Mouse (Mus musculus) limb, embryonic 14.5 days (tissue): ENCODE data around the gene Foxn3. TPM values are rescaled to one million over a fixed set of nuclear protein-coding genes. Genes with fewer than 3 reads are reported as not detected.
A peak's percentile ranks its signal among the peaks of the same experiment; 100 is the strongest.

Experiments used
- ATAC-seq: fragments of 200-750 bp; cut with Nextera tagmentation; 2 replicates; pipeline ENCODE4 v1.8.0; 2017; ENCODE audit warnings: low read depth, moderate number of reproducible peaks, moderate TSS enrichment; ENCODE audit not compliant: low FRiP score
- DNase-seq: peaks from one replicate; pipeline ENCODE4 v3.0.0-alpha.2; 2015; ENCODE audit warnings: low spot score
- H3K27ac ChIP-seq: fragments of 300-500 bp; sonication (generic); replicated peaks from 2 replicates; pipeline ENCODE4 v1.5.1; 2014; ENCODE audit warnings: low read depth, mild to moderate bottlenecking, low read length, moderate library complexity, mixed read lengths
- H3K27me3 ChIP-seq: fragments of 300-500 bp; sonication (generic); 2 replicates; pipeline ENCODE4 v1.6.1; 2014; ENCODE audit warnings: low read length, mixed read lengths; ENCODE audit not compliant: control insufficient read depth, insufficient read depth
- H3K36me3 ChIP-seq: fragments of 300-500 bp; sonication (generic); 2 replicates; pipeline ENCODE4 v1.6.1; 2014; ENCODE audit warnings: mild to moderate bottlenecking, low read length, moderate library complexity, mixed read lengths; ENCODE audit not compliant: control insufficient read depth, insufficient read depth
- H3K4me1 ChIP-seq: fragments of 300-500 bp; sonication (generic); 2 replicates; pipeline ENCODE4 v1.6.1; 2014; ENCODE audit warnings: antibody characterized with exemption, low read length, mixed read lengths; ENCODE audit not compliant: control insufficient read depth, insufficient read depth
- H3K4me2 ChIP-seq: fragments of 300-500 bp; sonication (generic); replicated peaks from 2 replicates; pipeline ENCODE4 v1.6.1; 2014; ENCODE audit warnings: low read depth, mild to moderate bottlenecking, low read length, moderate library complexity; ENCODE audit not compliant: severe bottlenecking
- H3K4me3 ChIP-seq: fragments of 300-500 bp; sonication (generic); replicated peaks from 2 replicates; pipeline ENCODE4 v1.5.1; 2014; ENCODE audit warnings: low read length
- H3K9ac ChIP-seq: fragments of 300-500 bp; sonication (generic); 2 replicates; pipeline ENCODE4 v1.6.1; 2014; ENCODE audit warnings: mild to moderate bottlenecking, low read depth, low read length, moderate library complexity; ENCODE audit not compliant: severe bottlenecking
- H3K9me3 ChIP-seq: fragments of 300-500 bp; sonication (generic); 2 replicates; pipeline ENCODE4 v1.6.1; 2016; ENCODE audit warnings: low read length; ENCODE audit not compliant: control insufficient read depth
- POLR2A ChIP-seq: fragments of 200-500 bp; IDR thresholded peaks from 2 replicates; pipeline ENCODE4 v1.8.0; 2012; ENCODE audit warnings: inconsistent platforms, mild to moderate bottlenecking, moderate library complexity, borderline replicate concordance; ENCODE audit not compliant: insufficient read depth, insufficient read length; ENCODE audit errors: extremely low read depth
- whole genome bisulfite sequencing: fragments of 180-500 bp; shearing (Covaris S2); extraction: QIAGEN DNeasy Blood & Tissue Kit; methylation state at CpG from one replicate; pipeline ENCODE4 v1.1.7; 2014; 5-methylcytosine and 5-hydroxymethylcytosine counted together
- polyA plus RNA-seq, 2 experiments: library from polyadenylated mRNA; depleted of rRNA in 1 of 2; stranded (reverse) in 1 of 2; unstranded in 1 of 2; fragments of >200 nt; fragmentation: Nextera tagmentation in 1 of 2; extraction: Ambion mirVana in 1 of 2; gene quantifications; 2 replicates each; pipeline versions ENCODE4 v1.2.1 to v1.2.3; 2012 to 2014

Foxn3 gene
- polyA plus RNA-seq, 2 experiments = 27.6 to 118 TPM

DNA sequence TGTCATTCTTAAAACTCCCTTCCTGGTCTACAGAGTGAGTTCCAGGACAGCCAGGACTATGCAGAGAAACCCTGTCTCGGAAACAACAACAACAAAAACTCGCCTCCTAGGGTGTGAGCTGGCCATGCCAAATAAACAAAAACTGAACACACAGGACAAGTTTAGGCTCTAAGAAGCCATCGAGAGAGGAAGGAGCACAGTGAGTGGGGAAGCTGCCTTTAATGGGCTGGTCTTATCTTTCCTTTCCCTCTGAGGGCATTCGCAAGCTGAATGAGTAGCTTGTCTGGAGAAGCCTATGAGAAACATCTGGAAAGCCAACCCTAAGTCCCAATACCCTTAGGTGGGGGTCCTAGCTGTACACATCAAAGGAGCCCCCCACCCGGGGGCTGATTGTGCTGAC is 168.7 kb downstream of the Foxn3 start:
- no peaks in the 10 kb centered on the region for H3K36me3 ChIP-seq
- no peak overlapping the region for H3K4me2 ChIP-seq
- no peak overlapping the region for H3K4me3 ChIP-seq
- DNase-seq (no peak), ATAC-seq (no peak)
- 57% methylated on average over 5 of the region's 5 CpGs for WGBS
- H3K27ac ChIP-seq = no peak overlapping the region
- H3K27me3 ChIP-seq = no peaks in the 10 kb centered on the region
- H3K4me1 ChIP-seq = peaks cover 5% of the 10 kb centered on the region
- no peak overlapping the region for H3K9ac ChIP-seq
- H3K9me3 ChIP-seq = no peaks in the 10 kb centered on the region
- no peak for TF ChIP-seq POLR2A

DNA sequence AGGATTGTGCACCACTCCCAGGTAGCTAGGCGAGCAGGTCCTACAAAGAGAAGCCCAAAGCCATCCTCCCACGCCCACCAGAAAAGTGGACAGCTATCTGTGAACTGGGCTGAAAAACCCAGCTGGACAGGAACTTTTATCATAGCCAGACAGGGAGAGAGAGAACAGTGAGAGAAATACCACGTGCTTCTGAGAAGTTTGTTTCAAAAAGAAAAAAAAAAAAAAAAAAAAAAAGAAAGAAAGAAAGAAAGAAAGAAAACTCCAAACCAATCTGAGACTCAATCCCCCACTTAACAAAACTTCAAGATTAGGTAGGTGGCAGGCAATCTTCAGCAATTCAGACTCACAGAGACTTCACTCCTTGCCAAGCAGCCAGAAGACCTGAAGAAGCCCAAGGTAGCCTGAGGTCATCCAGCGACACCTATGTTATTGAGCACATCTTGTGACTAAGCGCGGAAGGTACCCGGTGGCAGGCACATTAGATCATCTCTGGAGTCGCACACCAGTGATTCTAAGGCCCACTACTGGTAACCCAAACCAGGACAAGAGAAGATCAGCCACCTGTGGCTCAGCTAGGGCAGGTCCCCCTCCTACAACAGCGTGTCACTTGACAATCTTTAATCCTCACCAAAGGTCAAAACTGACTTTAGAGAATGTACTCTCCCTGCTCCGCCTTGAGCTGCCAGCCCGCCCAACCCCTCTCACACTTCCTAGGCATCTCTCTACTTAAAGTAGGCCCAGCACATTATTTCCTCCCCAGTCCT is 169.3 kb downstream of the Foxn3 start:
- no peak for ATAC-seq
- WGBS = 48% methylated on average over 11 of the region's 11 CpGs

DNA sequence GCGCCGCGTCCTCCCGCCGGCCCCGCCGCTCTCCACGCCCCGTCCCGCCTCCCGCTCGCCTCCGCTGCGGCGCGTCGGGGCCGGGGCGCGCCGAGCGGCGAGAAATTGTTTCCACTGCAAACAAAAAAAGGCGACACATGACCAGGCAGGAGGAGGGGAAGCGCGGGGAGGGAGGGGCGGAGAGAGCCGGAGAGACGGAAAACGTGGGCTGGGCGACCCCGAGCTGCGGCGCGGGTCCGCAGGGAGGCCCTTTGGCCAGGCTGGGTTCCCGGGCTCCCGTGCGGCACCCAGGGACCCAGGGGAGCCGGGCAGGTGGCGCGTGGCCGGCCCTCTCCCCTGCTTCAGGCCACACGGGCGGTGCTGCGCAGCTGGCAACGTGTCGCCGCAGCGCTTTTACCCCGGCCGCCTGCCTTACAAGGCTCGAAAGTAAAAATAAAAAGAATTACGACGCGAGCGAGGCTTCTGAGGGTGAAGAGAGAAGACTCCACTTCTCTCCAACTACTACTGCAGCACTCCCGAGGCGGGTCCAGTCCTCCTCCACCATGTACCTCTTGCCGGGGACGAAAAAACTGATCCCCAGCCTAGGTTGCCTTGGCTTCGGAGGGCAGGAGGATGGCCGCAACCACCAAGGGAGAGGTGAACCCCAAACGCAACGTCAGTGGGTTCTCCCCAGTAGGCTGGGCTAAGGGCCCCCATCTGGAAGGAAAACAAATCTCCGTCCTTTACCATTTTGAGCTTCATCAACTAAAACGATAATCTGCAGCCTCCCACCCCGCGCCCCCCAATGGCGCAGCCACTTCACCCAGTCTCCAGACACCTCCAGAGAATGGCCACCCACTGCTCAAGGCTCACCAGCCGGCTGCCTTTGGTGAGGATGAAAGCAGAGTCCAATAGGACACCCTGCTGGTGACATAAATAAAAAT is 170.2 kb downstream of the Foxn3 start:
- Histone ChIP-seq H3K4me2 (peak overlapping the region; percentile 73), H3K36me3 (peaks cover 7% of the 10 kb centered on the region), H3K4me3 (peak overlapping the region; percentile 87), H3K27ac (peak overlapping the region; percentile 94), H3K9ac (peak overlapping the region; percentile 88), H3K27me3 (no peaks in the 10 kb centered on the region), H3K4me1 (peaks cover 5% of the 10 kb centered on the region), H3K9me3 (no peaks in the 10 kb centered on the region)
- WGBS = under 1% methylated on average over 59 of the region's 71 CpGs
- ATAC-seq (peak; percentile 79), DNase-seq (peak; percentile 81)
- TF ChIP-seq POLR2A = 0 out of 2 replicates have a peak, but pooled peaks have one; percentile 12

More for the DNA sequence above, 169.3 kb downstream of the Foxn3 start:
- Histone ChIP-seq H3K9me3 (no peaks in the 10 kb centered on the region), H3K27ac (no peak overlapping the region), H3K4me2 (peak overlapping the region; percentile 73), H3K9ac (no peak overlapping the region), H3K4me3 (peak overlapping the region; percentile 87), H3K4me1 (peaks cover 5% of the 10 kb centered on the region), H3K36me3 (no peaks in the 10 kb centered on the region), H3K27me3 (no peaks in the 10 kb centered on the region)
- no peak for TF ChIP-seq POLR2A
- no peak for DNase-seq

DNA sequence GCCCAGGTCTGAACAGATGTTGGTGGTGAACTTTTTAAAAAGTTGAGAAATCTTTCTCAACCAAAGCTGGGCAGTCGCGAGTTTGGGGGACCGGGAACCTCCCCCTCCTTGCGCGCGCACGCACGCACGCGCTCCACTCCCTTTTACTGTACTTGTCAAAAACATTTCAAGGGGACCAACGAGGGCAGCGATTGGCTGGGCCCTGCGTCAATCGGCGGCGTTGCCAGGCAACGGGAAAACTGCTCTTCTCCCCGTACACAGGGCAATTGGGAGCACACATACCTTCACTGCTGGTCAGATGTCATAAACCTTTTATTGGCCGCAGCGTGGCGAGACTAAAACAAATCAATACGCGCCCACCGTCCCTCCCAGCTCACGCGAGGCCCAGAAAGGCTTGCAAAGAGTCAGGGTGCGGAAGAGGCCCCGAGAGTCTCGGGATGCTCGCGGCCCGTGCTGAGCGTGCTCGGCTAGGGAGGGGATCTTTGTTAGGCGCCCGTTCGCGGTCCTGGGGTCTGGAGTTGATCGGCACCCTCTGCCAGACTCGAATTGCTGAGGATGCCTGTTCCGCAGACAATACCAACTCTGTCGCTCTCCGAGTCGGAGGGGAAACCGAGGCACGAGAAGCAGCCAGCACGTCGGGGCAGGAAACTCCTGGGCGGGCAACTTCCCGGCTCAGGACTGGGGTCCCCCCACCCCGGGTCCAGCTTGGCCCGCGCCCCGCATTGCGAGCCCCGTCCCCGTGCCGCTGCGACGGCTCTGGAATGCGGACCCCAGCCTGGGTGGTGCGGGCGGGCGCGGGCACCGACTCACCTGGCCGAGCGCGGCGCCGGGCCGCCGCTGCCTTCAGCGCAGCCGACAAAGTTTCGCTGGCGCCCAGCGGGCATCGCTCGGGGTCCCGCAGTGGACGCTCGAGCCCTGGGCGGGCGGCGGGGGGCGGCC is 171.2 kb downstream of the Foxn3 start:
- peaks cover 5% of the 10 kb centered on the region for H3K4me1 ChIP-seq
- peak overlapping the region; percentile 73 for H3K4me2 ChIP-seq
- H3K4me3 ChIP-seq = peak overlapping the region; percentile 87
- peak; percentile 98 for DNase-seq
- TF ChIP-seq POLR2A = 0 out of 2 replicates have a peak, but pooled peaks have one; percentile 23
- peak overlapping the region; percentile 88 for H3K9ac ChIP-seq
- H3K27me3 ChIP-seq = no peaks in the 10 kb centered on the region
- no peaks in the 10 kb centered on the region for H3K9me3 ChIP-seq
- H3K36me3 ChIP-seq = peaks cover 13% of the 10 kb centered on the region
- ATAC-seq = peak; percentile 90
- H3K27ac ChIP-seq = peak overlapping the region; percentile 94
- WGBS = under 1% methylated on average over 68 of the region's 87 CpGs
